Mouse (Mus musculus): ENCODE results near the gene Secisbp2. TPM values are rescaled to one million over a fixed set of nuclear protein-coding genes. Genes with fewer than 3 reads are reported as not detected.
A peak's percentile ranks its signal among the peaks of the same experiment; 100 is the strongest.
"Not testable (repeated sequence)": the region's sequence is repeated elsewhere in the genome, so short reads cannot be mapped to it uniquely, and the experiment has no call there.

The Secisbp2 gene
- polyA plus RNA-seq, 1 experiment: 23.4 TPM

- no peak overlapping the region for H3K27ac ChIP-seq (ENCODE audit: insufficient read depth, low read depth, low read length)
- peaks cover 10% of the 10 kb centered on the region; the same call in 1 of the 2 replicates for H3K4me1 ChIP-seq (ENCODE audit: control insufficient read depth, insufficient read depth, low read length)
- no peak overlapping the region for H3K4me3 ChIP-seq (ENCODE audit: insufficient read depth, low read depth, low read length)
- 49% methylated on average over 1 of the region's 1 CpGs for WGBS
- H3K27me3 ChIP-seq (replicated peaks; ENCODE audit: control insufficient read depth, insufficient read depth, low read length): no peaks in the 10 kb centered on the region
- TF ChIP-seq POLR2A (IDR thresholded peaks at IDR 0.05; ENCODE audit: low read depth, low read length): no peak
- TF ChIP-seq CTCF (conservative IDR thresholded peaks at IDR 0.05; ENCODE audit: insufficient read depth, insufficient read length, low read depth, low read length): no peak
- DNase-seq: no peak
- H3K36me3 ChIP-seq (ENCODE audit: control insufficient read depth, insufficient read depth, low read length): no peaks in the 10 kb centered on the region
These were observed 1.8 kb upstream of the Secisbp2 start for GRCm38 (mm10) chr13:51649740-51650139.

DNA sequence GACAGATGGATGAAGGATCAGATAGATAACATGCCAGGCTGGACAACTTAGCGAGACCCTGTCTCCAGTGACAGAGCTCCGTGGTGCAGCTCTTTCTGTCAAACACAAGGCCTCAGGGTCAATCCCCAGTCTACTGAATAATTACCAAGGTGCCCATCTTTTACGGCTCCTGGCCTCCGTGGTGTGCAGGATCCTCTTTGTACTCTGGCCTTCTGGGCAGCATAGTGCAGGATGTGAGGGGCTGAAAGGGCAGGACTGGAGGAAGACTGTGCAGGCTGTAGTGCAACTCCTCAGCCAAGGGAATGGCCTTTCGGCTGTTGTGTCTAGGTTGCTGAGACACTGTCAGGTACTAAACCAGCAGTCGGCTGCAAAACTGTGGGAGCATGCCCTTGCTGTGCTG lies 1.7 kb downstream of the Secisbp2 start:
- 66% methylated on average over 6 of the region's 6 CpGs for WGBS
- Histone ChIP-seq H3K4me1 (ENCODE audit: control insufficient read depth, insufficient read depth, low read length) (peaks cover 27% of the 10 kb centered on the region), H3K4me3 (ENCODE audit: insufficient read depth, low read depth, low read length) (no peak overlapping the region), H3K27me3 (replicated peaks; ENCODE audit: control insufficient read depth, insufficient read depth, low read length) (no peaks in the 10 kb centered on the region), H3K27ac (ENCODE audit: insufficient read depth, low read depth, low read length) (no peak overlapping the region), H3K36me3 (ENCODE audit: control insufficient read depth, insufficient read depth, low read length) (peaks cover 2% of the 10 kb centered on the region; the same call in 1 of the 2 replicates)
- TF ChIP-seq CTCF (conservative IDR thresholded peaks at IDR 0.05; ENCODE audit: insufficient read depth, insufficient read length, low read depth, low read length): no peak
- TF ChIP-seq POLR2A (IDR thresholded peaks at IDR 0.05; ENCODE audit: low read depth, low read length): no peak
- DNase-seq: peak; percentile 46

- H3K27me3 ChIP-seq (replicated peaks; ENCODE audit: control insufficient read depth, insufficient read depth, low read length): no peaks in the 10 kb centered on the region
- no peak overlapping the region for H3K4me3 ChIP-seq (ENCODE audit: insufficient read depth, low read depth, low read length)
- peaks cover 27% of the 10 kb centered on the region for H3K4me1 ChIP-seq (ENCODE audit: control insufficient read depth, insufficient read depth, low read length)
- TF ChIP-seq CTCF (conservative IDR thresholded peaks at IDR 0.05; ENCODE audit: insufficient read depth, insufficient read length, low read depth, low read length): no peak
- TF ChIP-seq POLR2A (IDR thresholded peaks at IDR 0.05; ENCODE audit: low read depth, low read length): no peak
- peaks cover 4% of the 10 kb centered on the region for H3K36me3 ChIP-seq (ENCODE audit: control insufficient read depth, insufficient read depth, low read length)
- no peak overlapping the region for H3K27ac ChIP-seq (ENCODE audit: insufficient read depth, low read depth, low read length)
- DNase-seq: no peak
- 86% methylated on average over 9 of the region's 9 CpGs for WGBS
These were observed 2.5 kb downstream of the Secisbp2 start for GRCm38 (mm10) chr13:51653961-51654360.

DNA sequence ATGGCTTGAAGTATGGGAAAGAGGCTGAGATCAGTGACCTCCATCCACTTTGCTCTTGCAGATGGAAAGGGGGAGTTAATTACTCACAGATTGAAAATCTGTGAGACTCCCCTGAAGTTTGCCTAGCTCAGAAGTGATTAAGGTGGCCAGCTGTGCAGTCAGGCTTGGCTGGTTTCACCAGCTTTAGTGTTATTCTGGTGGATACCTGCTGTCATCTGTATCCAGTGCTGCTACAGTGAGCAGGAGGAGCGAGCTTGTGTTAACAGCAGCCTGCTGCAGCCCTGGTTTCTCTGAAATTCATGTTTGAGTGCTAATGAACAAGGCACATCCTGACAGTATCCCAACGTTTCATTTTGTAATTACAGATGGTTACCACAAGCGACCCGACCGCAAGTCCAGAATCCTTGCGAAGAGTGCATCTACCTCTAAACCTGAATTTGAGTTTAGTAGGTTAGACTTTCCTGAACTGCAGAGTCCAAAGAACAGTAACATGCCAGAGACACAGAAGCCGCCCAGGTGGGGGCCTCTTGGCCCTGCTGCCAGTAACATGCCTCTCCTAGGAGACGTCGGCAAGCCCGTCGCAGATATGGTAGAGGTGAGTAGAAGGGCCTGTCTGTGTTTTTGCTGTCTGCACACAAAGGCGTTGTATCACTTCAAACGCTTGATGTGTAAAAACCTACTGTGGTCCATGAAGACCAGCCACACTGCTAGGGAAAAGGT lies 5.2 kb downstream of the Secisbp2 start:
- peaks cover 4% of the 10 kb centered on the region for H3K36me3 ChIP-seq (ENCODE audit: control insufficient read depth, insufficient read depth, low read length)
- H3K4me1 ChIP-seq (ENCODE audit: control insufficient read depth, insufficient read depth, low read length): peaks cover 24% of the 10 kb centered on the region
- DNase-seq: peak; percentile 80
- WGBS: 56% methylated on average over 13 of the region's 13 CpGs
- peak overlapping the region; percentile 49 for H3K27ac ChIP-seq (ENCODE audit: insufficient read depth, low read depth, low read length)
- H3K27me3 ChIP-seq (replicated peaks; ENCODE audit: control insufficient read depth, insufficient read depth, low read length): no peaks in the 10 kb centered on the region
- no peak overlapping the region for H3K4me3 ChIP-seq (ENCODE audit: insufficient read depth, low read depth, low read length)
- TF ChIP-seq CTCF (conservative IDR thresholded peaks at IDR 0.05; ENCODE audit: insufficient read depth, insufficient read length, low read depth, low read length) (no peak), POLR2A (IDR thresholded peaks at IDR 0.05; ENCODE audit: low read depth, low read length) (no peak)

GRCm38 (mm10) chr13:51658094-51658493 lies 6.6 kb downstream of the Secisbp2 start:
- Histone ChIP-seq H3K4me1 (ENCODE audit: control insufficient read depth, insufficient read depth, low read length) (peaks cover 24% of the 10 kb centered on the region), H3K27me3 (replicated peaks; ENCODE audit: control insufficient read depth, insufficient read depth, low read length) (no peaks in the 10 kb centered on the region), H3K27ac (ENCODE audit: insufficient read depth, low read depth, low read length) (no peak overlapping the region), H3K4me3 (ENCODE audit: insufficient read depth, low read depth, low read length) (no peak overlapping the region), H3K36me3 (ENCODE audit: control insufficient read depth, insufficient read depth, low read length) (peaks cover 6% of the 10 kb centered on the region)
- TF ChIP-seq POLR2A (IDR thresholded peaks at IDR 0.05; ENCODE audit: low read depth, low read length) (no peak), CTCF (conservative IDR thresholded peaks at IDR 0.05; ENCODE audit: insufficient read depth, insufficient read length, low read depth, low read length) (no peak)
- DNase-seq: no peak
- 84% methylated on average over 3 of the region's 3 CpGs for WGBS

GRCm38 (mm10) chr13:51659573-51659972 lies 8.1 kb downstream of the Secisbp2 start:
- DNase-seq: no peak
- no peaks in the 10 kb centered on the region for H3K27me3 ChIP-seq (replicated peaks; ENCODE audit: control insufficient read depth, insufficient read depth, low read length)
- H3K4me1 ChIP-seq (ENCODE audit: control insufficient read depth, insufficient read depth, low read length): peaks cover 26% of the 10 kb centered on the region
- H3K4me3 ChIP-seq (ENCODE audit: insufficient read depth, low read depth, low read length): no peak overlapping the region
- TF ChIP-seq CTCF (conservative IDR thresholded peaks at IDR 0.05; ENCODE audit: insufficient read depth, insufficient read length, low read depth, low read length) (no peak), POLR2A (IDR thresholded peaks at IDR 0.05; ENCODE audit: low read depth, low read length) (no peak)
- peaks cover 8% of the 10 kb centered on the region for H3K36me3 ChIP-seq (ENCODE audit: control insufficient read depth, insufficient read depth, low read length)
- WGBS: 94% methylated on average over 7 of the region's 7 CpGs
- H3K27ac ChIP-seq (ENCODE audit: insufficient read depth, low read depth, low read length): no peak overlapping the region

DNA sequence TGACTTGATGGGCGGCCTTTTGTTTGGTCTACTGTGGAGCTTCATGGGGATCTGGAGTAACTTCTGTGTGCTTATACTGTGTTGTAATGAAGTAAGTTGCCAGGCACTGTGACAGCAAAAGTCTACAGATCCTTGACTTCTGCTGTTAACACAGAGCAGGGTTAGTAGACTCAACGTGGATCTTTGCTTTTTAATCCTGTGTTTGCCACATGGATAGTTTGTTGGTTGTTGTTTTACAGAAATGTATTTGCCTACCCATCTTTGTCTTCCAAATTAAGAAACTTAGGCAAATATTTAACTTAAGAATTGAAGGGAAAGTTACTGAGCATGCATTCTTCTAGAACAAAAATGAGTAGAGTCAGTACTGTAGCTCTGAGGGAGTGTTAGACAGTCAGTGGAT lies 12.1 kb downstream of the Secisbp2 start:
- WGBS: 63% methylated on average over 2 of the region's 2 CpGs
- H3K27me3 ChIP-seq (replicated peaks; ENCODE audit: control insufficient read depth, insufficient read depth, low read length): no peaks in the 10 kb centered on the region
- peak; percentile 84 for DNase-seq
- H3K4me3 ChIP-seq (ENCODE audit: insufficient read depth, low read depth, low read length): no peak overlapping the region
- H3K36me3 ChIP-seq (ENCODE audit: control insufficient read depth, insufficient read depth, low read length): peaks cover 12% of the 10 kb centered on the region
- no peak for TF ChIP-seq CTCF (conservative IDR thresholded peaks at IDR 0.05; ENCODE audit: insufficient read depth, insufficient read length, low read depth, low read length)
- H3K4me1 ChIP-seq (ENCODE audit: control insufficient read depth, insufficient read depth, low read length): peaks cover 13% of the 10 kb centered on the region; the same call in 1 of the 2 replicates
- H3K27ac ChIP-seq (ENCODE audit: insufficient read depth, low read depth, low read length): peak overlapping the region; percentile 87

GRCm38 (mm10) chr13:51668195-51668594 lies 16.7 kb downstream of the Secisbp2 start:
- H3K4me1 ChIP-seq (ENCODE audit: control insufficient read depth, insufficient read depth, low read length); H3K36me3 ChIP-seq (ENCODE audit: control insufficient read depth, insufficient read depth, low read length); H3K4me3 ChIP-seq (ENCODE audit: insufficient read depth, low read depth, low read length); H3K27me3 ChIP-seq (replicated peaks; ENCODE audit: control insufficient read depth, insufficient read depth, low read length): not testable (repeated sequence)
- peak overlapping the region; percentile 8; the same call in 1 of the 2 replicates for H3K27ac ChIP-seq (ENCODE audit: insufficient read depth, low read depth, low read length)
- 59% methylated on average over 12 of the region's 12 CpGs for WGBS
- peak; percentile 62 for DNase-seq
